Mouse (Mus musculus) neutrophil, adult 83 days (primary cell): ENCODE measurements around the gene Zfp781. TPM values are rescaled to one million over a fixed set of nuclear protein-coding genes. Genes with fewer than 3 reads are reported as not detected.

Experiments used
- total RNA-seq, 2 experiments: library from RNA; stranded (reverse); gene quantifications; one replicate each; pipeline ENCODE4 v1.2.4; 2023

Zfp781 gene
- under 1 TPM in 1 of 2 experiments, not detected in 1; 0.44 TPM for total RNA-seq

GRCm38 (mm10) chr10:81929842-81930743 is at the start of gene Zfp781:
Zfp781 (minus strand) TSS chr10:81930480.

DNA sequence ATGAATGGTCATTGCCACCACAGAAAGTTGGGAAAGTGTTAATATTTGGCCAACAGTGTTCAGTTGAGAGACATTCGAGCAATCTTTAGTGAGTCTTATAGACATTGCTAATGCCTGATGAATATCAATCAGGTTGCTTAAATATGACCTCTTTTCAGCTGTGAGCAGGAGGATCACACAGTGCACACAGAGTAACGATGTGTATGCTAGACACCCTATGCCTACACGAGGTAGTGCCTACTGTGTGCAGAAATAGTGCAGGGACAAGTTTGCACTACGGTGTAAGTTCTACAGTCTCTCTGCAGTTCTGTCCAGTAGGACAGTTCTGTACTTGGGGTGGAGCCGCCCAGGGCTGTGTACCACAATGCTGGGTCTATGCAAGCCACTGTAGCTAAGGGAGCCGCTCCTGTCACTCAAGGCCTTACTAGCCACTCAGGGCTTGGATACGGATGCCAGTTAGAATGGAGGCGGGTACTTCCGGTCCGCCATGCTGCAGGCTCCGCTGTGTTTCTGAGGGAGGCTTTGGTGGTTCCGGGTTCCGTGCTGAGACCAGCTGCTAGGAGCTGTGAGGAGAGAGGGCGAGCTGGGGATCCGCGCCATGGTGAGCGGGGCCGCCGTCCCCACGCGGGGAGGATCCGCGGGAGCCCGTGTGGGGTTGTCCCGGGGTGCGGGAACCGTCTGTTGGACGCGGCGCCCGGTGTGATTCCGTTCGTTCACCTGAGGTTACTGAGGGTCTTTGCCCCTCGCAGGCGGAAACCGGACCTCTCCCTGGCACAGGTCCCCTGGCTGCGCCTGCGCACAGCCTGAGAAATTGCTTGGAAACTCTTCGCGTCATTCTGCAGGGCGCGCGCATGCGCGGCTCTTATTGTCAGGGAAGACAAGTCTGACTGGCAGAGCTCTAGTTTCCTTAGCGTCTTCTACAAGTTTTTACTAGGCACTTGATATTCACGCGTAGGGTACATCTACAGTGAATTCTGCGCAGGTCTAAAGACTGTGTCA is 66.6 kb downstream of the Zfp781 start, which contains the start of gene Gm32687:
Gm32687 (plus strand) TSS at position 526 of the 999 bp plus-strand sequence.

Other genes with a start within 250 kb of the Zfp781 start
- gene Zfp433, start 225.7 kb downstream of the Zfp781 start, total RNA-seq, result 1 to 10 TPM; 4.3 to 4.7 TPM
- 1 to 10 TPM; 1.0 TPM for gene Gm3055, start 159.3 kb downstream of the Zfp781 start, total RNA-seq
- 1 to 10 TPM; 1.2 to 1.8 TPM for gene Gm4767, start 118.3 kb downstream of the Zfp781 start, total RNA-seq
- gene Gm32687, start 66.5 kb downstream of the Zfp781 start, total RNA-seq, result under 1 TPM; 0.33 to 0.66 TPM
- gene Zfp873, start 117.6 kb upstream of the Zfp781 start, total RNA-seq, result 1 to 10 TPM; 1.5 to 1.6 TPM
- 1 to 10 TPM; 1.1 to 1.5 TPM for gene BC024063, start 152.9 kb upstream of the Zfp781 start, total RNA-seq
- 1 to 10 TPM; 1.7 to 1.9 TPM for gene AU041133, start 197.5 kb upstream of the Zfp781 start, total RNA-seq